Comparison of ENCODE assay signal across 18 mouse cellular contexts in the genomic region with DNA sequence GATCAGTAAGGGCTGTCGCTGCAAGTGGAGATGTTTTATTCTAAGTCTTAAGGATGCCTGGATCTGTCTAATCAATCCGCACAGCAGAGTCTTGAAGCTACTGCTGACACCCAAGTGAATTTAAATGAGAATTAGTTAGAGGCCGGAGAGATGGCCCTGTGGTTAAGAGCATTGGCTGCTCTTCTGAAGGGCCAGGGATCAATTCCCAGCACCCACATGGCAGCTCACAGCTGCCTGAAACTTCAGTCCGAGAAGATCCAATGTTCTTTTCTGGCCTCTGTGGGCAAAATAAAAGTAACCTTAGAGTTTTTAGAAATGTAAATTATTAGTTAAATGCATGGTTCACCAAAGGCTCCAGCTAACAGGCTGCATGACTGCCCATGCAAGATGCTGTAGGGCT.
"Had no signal": no experiment of that assay in that cellular context is flagged by ENCODE, and none has a peak within 500 bp of the region (broad histone marks: within the 10 kb centered on the region; RNA-seq: fewer than 3 reads in every experiment).

No protein-coding gene starts in this region.

- ATAC-seq: midbrain, embryonic 13.5 days; midbrain, embryonic 15.5 days had no signal

- H3K4me3 ChIP-seq: midbrain, embryonic 10.5 days; midbrain, embryonic 13.5 days; midbrain, embryonic 15.5 days; myocyte; neural tube, embryonic 13.5 days; neural tube, embryonic 15.5 days had no signal

- H3K9me3 ChIP-seq: midbrain, embryonic 10.5 days; midbrain, embryonic 15.5 days; neural tube, embryonic 13.5 days; neural tube, embryonic 15.5 days had no signal

- H3K36me3 ChIP-seq: midbrain, embryonic 10.5 days; midbrain, embryonic 13.5 days; midbrain, embryonic 15.5 days; neural tube, embryonic 13.5 days; neural tube, embryonic 15.5 days had no signal

- H3K4me2 ChIP-seq: lung, embryonic 14.5 days; midbrain, embryonic 13.5 days; midbrain, embryonic 15.5 days; neural tube, embryonic 13.5 days; neural tube, embryonic 15.5 days had no signal

- H3K27ac ChIP-seq: midbrain, embryonic 10.5 days; midbrain, embryonic 13.5 days; midbrain, embryonic 15.5 days; neural tube, embryonic 13.5 days; neural tube, embryonic 15.5 days had no signal

- H3K27me3 ChIP-seq: midbrain, embryonic 13.5 days; midbrain, embryonic 15.5 days; neural tube, embryonic 13.5 days; neural tube, embryonic 15.5 days had no signal

- DNase-seq: lung, adult 18-20 months; lung, embryonic 14.5 days; lung, postnatal 10 days; lung, postnatal 4 days; retina, postnatal 1 day; right cerebral cortex, adult 18-20 months; right cerebral cortex, postnatal 25 days; right cerebral cortex, postnatal 4 days; spleen, adult 18-20 months; thymus, adult 18-20 months; thymus, postnatal 14 days; thymus, postnatal 36 days had no signal

- H3K9ac ChIP-seq: lung, embryonic 14.5 days; midbrain, embryonic 13.5 days; midbrain, embryonic 15.5 days; neural tube, embryonic 13.5 days; neural tube, embryonic 15.5 days had no signal
